Mouse (Mus musculus) midbrain, embryonic 16.5 days (tissue): ENCODE results near the gene Gbf1. TPM values are rescaled to one million over a fixed set of nuclear protein-coding genes. Genes with fewer than 3 reads are reported as not detected.

Experiments used
- ATAC-seq: fragments of 200-750 bp; cut with Nextera tagmentation; 2 replicates; pipeline ENCODE4 v1.8.0; 2017; ENCODE audit warnings: moderate TSS enrichment
- H3K27ac ChIP-seq: fragments of 300-500 bp; sonication (generic); 2 replicates; pipeline ENCODE4 v1.5.1; 2014; ENCODE audit warnings: mild to moderate bottlenecking, low read length, mixed read lengths
- H3K27me3 ChIP-seq: fragments of 300-500 bp; sonication (generic); 2 replicates; pipeline ENCODE4 v1.6.1; 2014; ENCODE audit warnings: low read depth, low read length, mixed read lengths; ENCODE audit not compliant: control insufficient read depth, insufficient read depth
- H3K36me3 ChIP-seq: fragments of 300-500 bp; sonication (generic); 2 replicates; pipeline ENCODE4 v1.6.1; 2014; ENCODE audit warnings: mild to moderate bottlenecking, low read length, moderate library complexity, mixed read lengths; ENCODE audit not compliant: control insufficient read depth, insufficient read depth
- H3K4me1 ChIP-seq: fragments of 300-500 bp; sonication (generic); 2 replicates; pipeline ENCODE4 v1.6.1; 2014; ENCODE audit warnings: mild to moderate bottlenecking, low read length, mixed read lengths; ENCODE audit not compliant: control insufficient read depth, insufficient read depth
- H3K4me2 ChIP-seq: fragments of 300-500 bp; sonication (generic); 2 replicates; pipeline ENCODE4 v1.6.1; 2014; ENCODE audit warnings: mild to moderate bottlenecking, low read length, mixed read lengths
- H3K4me3 ChIP-seq: fragments of 300-500 bp; sonication (generic); 2 replicates; pipeline ENCODE4 v1.5.1; 2014; ENCODE audit warnings: low read depth, mild to moderate bottlenecking, low read length, moderate library complexity, mixed read lengths
- H3K9ac ChIP-seq: fragments of 300-500 bp; sonication (generic); 2 replicates; pipeline ENCODE4 v1.6.1; 2014; ENCODE audit warnings: low read depth, low read length, mixed read lengths
- H3K9me3 ChIP-seq: fragments of 300-500 bp; sonication (generic); replicated peaks from 2 replicates; pipeline ENCODE4 v1.6.1; 2014; ENCODE audit warnings: mild to moderate bottlenecking, low read length, mixed read lengths; ENCODE audit not compliant: control insufficient read depth, poor library complexity, severe bottlenecking
- WGBS: fragments of 180-500 bp; shearing (Covaris S2); extraction: QIAGEN DNeasy Blood & Tissue Kit; methylation state at CpG from one replicate; pipeline ENCODE4 v1.1.7; 2014; 5-methylcytosine and 5-hydroxymethylcytosine counted together
- polyA plus RNA-seq: library from polyadenylated mRNA; unstranded; fragments of >200 nt; fragmentation: Nextera tagmentation; extraction: Ambion mirVana; gene quantifications from 2 replicates; pipeline ENCODE4 v1.2.1, GENCODE M21; 2015

Gene Gbf1
- polyA plus RNA-seq, 1 experiment from 2014 or later = 62.8 TPM

- Histone ChIP-seq H3K9me3 (no peaks in the 10 kb centered on the region), H3K36me3 (peaks cover 16% of the 10 kb centered on the region), H3K27me3 (peaks cover 30% of the 10 kb centered on the region), H3K27ac (no peak overlapping the region), H3K4me2 (no peak overlapping the region), H3K9ac (no peak overlapping the region), H3K4me1 (peaks cover 11% of the 10 kb centered on the region), H3K4me3 (no peak overlapping the region)
- 93% methylated on average over 12 of the region's 12 CpGs for WGBS
- ATAC-seq = no peak
Observed at GRCm38 (mm10) chr19:46310312-46310865, 158.1 kb downstream of the Gbf1 start.

GRCm38 (mm10) chr19:46311341-46311740 lies 159.0 kb downstream of the Gbf1 start:
- Histone ChIP-seq H3K9me3 (no peaks in the 10 kb centered on the region), H3K4me1 (peaks cover 16% of the 10 kb centered on the region), H3K36me3 (peaks cover 16% of the 10 kb centered on the region), H3K27me3 (peaks cover 27% of the 10 kb centered on the region), H3K4me3 (no peak overlapping the region), H3K4me2 (no peak overlapping the region), H3K9ac (no peak overlapping the region), H3K27ac (no peak overlapping the region)
- 89% methylated on average over 9 of the region's 9 CpGs for WGBS
- ATAC-seq = no peak

- H3K9ac ChIP-seq = no peak overlapping the region
- WGBS = 91% methylated on average over 21 of the region's 21 CpGs
- H3K27ac ChIP-seq = no peak overlapping the region
- H3K4me2 ChIP-seq = no peak overlapping the region
- no peak for ATAC-seq
- peaks cover 25% of the 10 kb centered on the region for H3K4me1 ChIP-seq
- peaks cover 25% of the 10 kb centered on the region for H3K27me3 ChIP-seq
- no peaks in the 10 kb centered on the region for H3K9me3 ChIP-seq
- H3K4me3 ChIP-seq = no peak overlapping the region
- peaks cover 16% of the 10 kb centered on the region for H3K36me3 ChIP-seq
Observed at GRCm38 (mm10) chr19:46312566-46312965, 160.3 kb downstream of the Gbf1 start.

DNA sequence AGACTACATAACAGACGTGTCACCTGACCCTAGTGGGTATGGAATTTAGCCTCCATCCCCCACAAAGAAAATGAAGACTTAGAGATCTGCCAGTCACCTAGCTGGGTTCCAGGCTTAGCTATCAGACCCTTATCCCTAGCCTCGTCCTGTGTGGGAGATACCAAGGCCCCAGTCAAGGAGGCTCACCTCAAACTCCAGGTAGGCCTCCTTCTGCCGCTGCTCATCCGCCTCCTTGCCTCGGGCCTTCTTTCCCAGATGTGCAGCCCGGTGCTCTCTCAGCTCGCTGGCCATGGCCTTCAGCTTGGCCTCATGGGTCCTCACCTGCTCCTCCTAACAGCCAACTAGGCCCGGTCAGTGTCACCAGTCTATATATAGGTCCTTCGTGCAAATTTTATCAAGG lies 160.8 kb downstream of the Gbf1 start:
- Histone ChIP-seq H3K27me3 (peaks cover 21% of the 10 kb centered on the region), H3K36me3 (peaks cover 16% of the 10 kb centered on the region), H3K9me3 (no peaks in the 10 kb centered on the region), H3K4me1 (peaks cover 27% of the 10 kb centered on the region), H3K9ac (no peak overlapping the region), H3K4me3 (no peak overlapping the region), H3K27ac (no peak overlapping the region), H3K4me2 (no peak overlapping the region)
- no peak for ATAC-seq
- 90% methylated on average over 9 of the region's 9 CpGs for WGBS

- Histone ChIP-seq H3K9me3 (no peaks in the 10 kb centered on the region), H3K27ac (no peak overlapping the region), H3K36me3 (peaks cover 16% of the 10 kb centered on the region), H3K4me2 (no peak overlapping the region), H3K27me3 (peaks cover 21% of the 10 kb centered on the region), H3K4me1 (peaks cover 31% of the 10 kb centered on the region), H3K9ac (no peak overlapping the region), H3K4me3 (no peak overlapping the region)
- whole genome bisulfite sequencing = 68% methylated on average over 6 of the region's 6 CpGs
- no peak for ATAC-seq
Observed at GRCm38 (mm10) chr19:46313591-46313990, 161.3 kb downstream of the Gbf1 start.

DNA sequence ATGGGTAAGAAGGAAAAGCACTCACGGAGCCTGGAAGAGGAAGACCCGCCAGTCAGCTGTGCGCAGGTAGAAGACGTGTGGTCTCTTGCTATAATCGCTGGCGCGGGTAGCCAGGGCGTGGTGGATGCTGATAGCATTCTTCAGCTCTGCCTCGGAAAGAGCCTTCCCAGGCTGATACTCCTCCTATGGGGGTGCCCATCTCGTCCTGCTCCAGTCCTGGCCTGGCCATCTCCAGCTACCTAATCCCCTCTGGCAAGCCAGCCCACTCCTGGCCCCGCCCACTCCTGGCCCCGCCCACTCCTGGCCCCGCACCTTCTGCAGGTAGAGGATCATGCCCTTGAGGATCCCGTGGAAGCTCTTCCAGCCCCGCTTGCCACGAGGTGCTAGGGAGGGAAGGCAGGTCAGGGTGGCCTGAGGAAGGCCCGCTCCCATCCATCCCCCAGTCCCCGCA lies 161.9 kb downstream of the Gbf1 start:
- H3K27me3 ChIP-seq = peaks cover 21% of the 10 kb centered on the region
- H3K4me2 ChIP-seq = no peak overlapping the region
- 16% methylated on average over 18 of the region's 18 CpGs for WGBS
- no peak overlapping the region for H3K27ac ChIP-seq
- no peaks in the 10 kb centered on the region for H3K9me3 ChIP-seq
- ATAC-seq = no peak
- peaks cover 33% of the 10 kb centered on the region for H3K4me1 ChIP-seq
- no peak overlapping the region for H3K9ac ChIP-seq
- H3K36me3 ChIP-seq = peaks cover 16% of the 10 kb centered on the region
- H3K4me3 ChIP-seq = no peak overlapping the region

DNA sequence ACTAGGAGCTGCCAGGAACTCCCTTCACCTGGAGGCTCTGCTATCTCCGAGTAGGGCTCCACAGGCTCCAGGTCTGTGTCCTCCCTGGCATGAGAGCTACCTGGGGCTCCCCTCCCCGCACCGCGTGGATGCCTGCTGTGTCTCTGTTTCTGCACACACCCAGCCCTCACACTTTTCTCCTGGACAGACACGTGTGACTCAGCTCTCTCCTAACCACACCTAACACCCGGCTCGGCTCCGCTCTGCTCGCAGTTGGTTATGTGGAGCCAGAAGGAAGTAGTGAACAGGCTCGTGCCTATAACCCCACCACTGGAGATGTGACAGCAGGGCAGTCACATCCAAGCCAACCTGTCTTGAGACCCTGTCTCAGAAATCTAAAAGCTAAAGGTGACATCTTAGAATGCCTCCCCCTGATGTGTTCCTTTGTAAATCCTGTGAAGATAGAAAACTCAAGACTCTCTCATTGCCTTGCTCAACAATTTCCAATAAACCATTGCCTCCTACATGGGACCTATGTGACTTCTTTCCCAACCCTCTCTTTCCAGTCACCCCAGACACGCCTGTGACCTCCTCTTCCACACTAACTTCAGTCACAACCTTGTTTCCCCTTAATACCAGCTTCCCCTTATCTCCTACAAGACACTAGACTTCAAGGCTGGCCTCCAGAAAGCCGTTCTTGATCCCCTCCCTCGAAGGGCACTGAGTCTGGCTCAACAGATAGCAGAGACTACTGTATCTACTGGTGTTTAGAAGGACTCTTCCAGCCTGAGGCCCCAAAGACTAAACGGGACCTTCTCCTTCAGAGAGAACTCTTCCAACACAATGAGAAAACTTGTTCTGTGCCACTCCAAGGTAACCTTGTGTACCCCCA lies 162.8 kb downstream of the Gbf1 start:
- H3K9me3 ChIP-seq = no peaks in the 10 kb centered on the region
- peaks cover 39% of the 10 kb centered on the region for H3K4me1 ChIP-seq
- H3K4me3 ChIP-seq = no peak overlapping the region
- H3K9ac ChIP-seq = no peak overlapping the region
- H3K27ac ChIP-seq = no peak overlapping the region
- WGBS = 46% methylated on average over 14 of the region's 14 CpGs
- H3K36me3 ChIP-seq = peaks cover 16% of the 10 kb centered on the region
- H3K4me2 ChIP-seq = no peak overlapping the region
- ATAC-seq = no peak
- peaks cover 21% of the 10 kb centered on the region for H3K27me3 ChIP-seq

DNA sequence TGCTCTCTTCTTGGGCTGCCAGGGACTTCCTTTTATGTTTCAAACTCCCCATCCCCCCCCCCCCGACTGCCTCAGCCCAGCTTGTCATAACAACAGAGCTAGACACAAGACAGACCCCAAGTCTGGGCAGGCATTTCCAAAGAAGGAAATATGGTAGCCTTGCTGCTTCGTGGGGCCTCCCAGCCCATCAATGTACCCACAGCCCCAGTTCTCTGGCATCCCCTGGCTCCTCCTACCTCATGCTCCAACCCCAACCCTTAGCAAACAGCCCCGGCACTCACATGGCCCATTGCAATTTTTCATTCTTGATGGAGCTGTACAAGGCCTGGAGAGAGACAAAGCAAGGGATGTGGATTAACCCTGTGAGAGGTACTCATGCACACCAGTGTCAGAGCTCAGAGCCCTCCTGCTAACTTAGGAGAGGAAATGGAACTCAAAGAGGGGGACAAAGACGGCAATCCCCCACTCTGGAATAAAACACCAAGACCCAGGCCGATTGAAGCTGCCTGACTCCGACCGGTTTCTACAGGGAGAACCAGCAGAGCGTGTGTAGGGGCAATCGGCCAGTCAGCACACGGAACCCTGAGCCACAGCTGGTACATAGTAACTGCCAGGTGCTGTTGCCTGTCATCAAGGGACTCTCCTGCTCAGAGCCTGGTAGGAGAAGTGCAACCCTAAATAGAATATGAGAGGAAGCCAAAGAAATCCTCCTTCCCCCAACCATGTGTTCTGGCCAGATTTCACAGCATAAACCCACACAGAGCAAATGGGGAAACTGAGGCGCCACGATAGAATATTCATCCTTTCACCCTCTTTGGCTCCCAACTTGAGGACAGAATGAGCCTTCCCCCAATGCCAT lies 163.7 kb downstream of the Gbf1 start:
- 42% methylated on average over 12 of the region's 12 CpGs for WGBS
- no peak for ATAC-seq
- H3K4me3 ChIP-seq = peak overlapping the region; percentile 65

More for the DNA sequence above, 163.7 kb downstream of the Gbf1 start:
- H3K4me1 ChIP-seq = peaks cover 46% of the 10 kb centered on the region
- H3K4me2 ChIP-seq = peak overlapping the region; percentile 80
- peaks cover 16% of the 10 kb centered on the region for H3K36me3 ChIP-seq
- H3K27me3 ChIP-seq = peaks cover 21% of the 10 kb centered on the region
- no peak overlapping the region for H3K27ac ChIP-seq
- no peaks in the 10 kb centered on the region for H3K9me3 ChIP-seq
- H3K9ac ChIP-seq = no peak overlapping the region; the same call in 1 of the 2 replicates
